8 mouse cellular contexts compared by ENCODE assay signal in the genomic region with DNA sequence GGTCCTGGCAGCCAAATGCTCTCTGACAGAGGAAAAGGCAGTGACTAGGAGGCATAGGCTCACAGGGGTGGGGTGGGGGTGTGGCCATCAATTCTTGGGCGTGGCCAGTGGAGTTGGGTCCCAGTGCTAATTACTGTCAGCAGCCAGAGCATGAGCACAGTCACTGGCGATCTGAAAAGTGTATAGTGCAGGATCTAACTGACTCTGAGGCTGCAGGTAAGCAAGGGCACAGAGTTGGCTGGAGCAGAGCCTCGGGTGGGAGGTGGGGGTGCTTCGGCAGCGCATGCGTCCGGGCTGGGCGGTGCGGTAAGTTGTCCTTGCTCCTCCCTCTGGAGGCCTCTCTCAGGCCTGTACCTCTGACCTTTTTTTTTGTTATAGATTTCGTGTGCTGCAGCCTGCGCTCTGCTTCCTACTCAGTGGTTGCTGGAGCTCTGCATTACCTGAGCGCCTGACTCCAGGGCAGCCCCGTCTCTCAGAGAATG. TPM values are rescaled to one million over a fixed set of nuclear protein-coding genes. Genes with fewer than 3 reads are reported as not detected.
DNase-seq lines count a peak whose midpoint lies in the region; ATAC-seq and TF ChIP-seq lines count a peak whose summit lies in the region.

Cd59b (plus strand) TSS at position 146 of the 482 bp plus-strand sequence.

- 9% methylated on average over 13 of the region's 13 CpGs for WGBS in heart, adult 2 months
- 11% methylated on average over 13 of the region's 13 CpGs for WGBS in kidney, adult 2 months
- 9% methylated on average over 13 of the region's 13 CpGs for WGBS in lung, postnatal 0 days

- no peak within 1 kb of the TSS; the same call in 1 of the 2 replicates for H3K4me3 ChIP-seq in heart, adult 2 months
- H3K4me3 ChIP-seq in kidney, adult 2 months (ENCODE audit: insufficient read depth, low read depth, low read length), result peak within 1 kb of the TSS; percentile 49
- H3K4me3 ChIP-seq in lung, postnatal 0 days (ENCODE audit: low read depth, low read length), result peak within 1 kb of the TSS; percentile 27

- TF ChIP-seq EP300 in heart, adult 2 months (IDR thresholded peaks at IDR 0.05; ENCODE audit: insufficient read depth, low read depth, low read length), result no peak
- no peak for TF ChIP-seq EP300 in lung, postnatal 0 days (IDR thresholded peaks at IDR 0.05)

- no peak within 1 kb of the TSS for H3K27ac ChIP-seq in heart, adult 2 months
- H3K27ac ChIP-seq in kidney, adult 2 months (ENCODE audit: insufficient read depth, low read depth, low read length), result peak within 1 kb of the TSS; percentile 29; the same call in 1 of the 2 replicates
- H3K27ac ChIP-seq in lung, postnatal 0 days (ENCODE audit: low read length), result no peak within 1 kb of the TSS

- H3K36me3 ChIP-seq in heart, adult 2 months (ENCODE audit: control insufficient read depth, insufficient read depth, low read length), result no peaks in the 10 kb centered on the region
- H3K36me3 ChIP-seq in kidney, adult 2 months (ENCODE audit: control insufficient read depth, insufficient read depth, low read length), result no peaks in the 10 kb centered on the region
- H3K36me3 ChIP-seq in lung, postnatal 0 days (ENCODE audit: insufficient read depth, low read length), result no peaks in the 10 kb centered on the region

- no peak for TF ChIP-seq POLR2A in heart, adult 2 months (IDR thresholded peaks at IDR 0.05; ENCODE audit: insufficient read depth, low read depth, low read length)
- no peak for TF ChIP-seq POLR2A in kidney, adult 2 months (IDR thresholded peaks at IDR 0.05; ENCODE audit: low read depth, low read length)

- H3K27me3 ChIP-seq in heart, adult 2 months (ENCODE audit: control insufficient read depth, insufficient read depth, low read length), result no peaks in the 10 kb centered on the region
- no peaks in the 10 kb centered on the region for H3K27me3 ChIP-seq in kidney, adult 2 months (replicated peaks; ENCODE audit: control insufficient read depth, insufficient read depth, low read length)
- H3K27me3 ChIP-seq in lung, postnatal 0 days (replicated peaks; ENCODE audit: insufficient read depth, low read length), result no peaks in the 10 kb centered on the region

- H3K79me2 ChIP-seq in heart, adult 2 months (replicated peaks; ENCODE audit: control insufficient read depth, insufficient read depth, low read length), result no peaks in the 10 kb centered on the region

- intact Hi-C loops in left cerebral cortex, postnatal 4 days (cut with DNase I), result loop anchor here (2.0 kb wide), 1 partner anchor 25 kb away; the partner anchor contains the start of gene Cd59a
- intact Hi-C loops in heart, adult 2 months (cut with DNase I), result no loop called here

- peak; percentile 91 for ATAC-seq in lung, postnatal 0 days

- H3K9ac ChIP-seq in heart, adult 2 months (ENCODE audit: low read depth, low read length), result peak within 1 kb of the TSS; percentile 36; the same call in 1 of the 2 replicates
- no peak within 1 kb of the TSS for H3K9ac ChIP-seq in lung, postnatal 0 days (replicated peaks; ENCODE audit: low read depth)

- no peaks in the 10 kb centered on the region for H3K9me3 ChIP-seq in lung, postnatal 0 days (ENCODE audit: low read length)

- peak; percentile 27 for DNase-seq in left cerebral cortex, postnatal 4 days
- DNase-seq in left cerebral cortex, adult 9 months (ENCODE audit: low spot score in 2 of 2), result no peak
- peak; percentile 32 for DNase-seq in embryo, embryonic 11.5 days (ENCODE audit: low read depth, low spot score)
- peak; percentile 57 to 62 for DNase-seq in heart, adult 2 months
- peak; percentile 73 for DNase-seq in kidney, adult 2 months
- peak; percentile 65 for DNase-seq in lung, postnatal 0 days (ENCODE audit: low spot score)
- DNase-seq in ovary, postnatal 36 days (ENCODE audit: low spot score), result peak; percentile 59
- no peak for DNase-seq in layer of hippocampus, postnatal 14 days (ENCODE audit: low spot score in 2 of 2)

- H3K4me2 ChIP-seq in lung, postnatal 0 days (replicated peaks; ENCODE audit: low read depth, low read length), result peak within 1 kb of the TSS; percentile 48

- H3K4me1 ChIP-seq in heart, adult 2 months (ENCODE audit: control insufficient read depth, insufficient read depth, low read length), result peaks cover 1% of the 10 kb centered on the region; the same call in 1 of the 2 replicates
- no peaks in the 10 kb centered on the region for H3K4me1 ChIP-seq in kidney, adult 2 months (ENCODE audit: control insufficient read depth, insufficient read depth, low read length)
- no peaks in the 10 kb centered on the region for H3K4me1 ChIP-seq in lung, postnatal 0 days (ENCODE audit: insufficient read depth, low read depth, low read length)

- no peak for TF ChIP-seq CTCF in heart, adult 2 months (IDR thresholded peaks at IDR 0.05)
- no peak for TF ChIP-seq CTCF in kidney, adult 2 months (conservative IDR thresholded peaks at IDR 0.05; ENCODE audit: insufficient read depth, insufficient read length, low read depth, low read length)
- no peak for TF ChIP-seq CTCF in lung, postnatal 0 days (IDR thresholded peaks at IDR 0.05)

RNA-seq across cellular contexts. Expression of gene Cd59b, which starts in this region (rescaled TPM):
- under 1 TPM in 1 of 2 experiments, not detected in 1; 0.94 TPM for total RNA-seq in left cerebral cortex, postnatal 4 days (2021)
- total RNA-seq in heart, adult 2 months (2021), result 1 to 10 TPM; 3.1 to 3.3 TPM
- 6.9 and 19.4 TPM in 2 replicates for polyA plus RNA-seq in heart, adult 2 months (2012; rRNA removed)
- 18.5 and 25.0 TPM in 2 replicates for polyA plus RNA-seq in kidney, adult 2 months (2012; rRNA removed)
- 3.7 and 4.2 TPM in 2 replicates for polyA plus RNA-seq in lung, postnatal 0 days (2015; fragmentation: Nextera tagmentation; extraction: Ambion mirVana)
- total RNA-seq in layer of hippocampus, postnatal 14 days (2021), result under 1 TPM; 0.88 to 0.99 TPM

Comparison
In these comparisons a context has a peak if more than half of its experiments do, and no peak if none do; other contexts are left out.
1. Peak in DNase-seq in left cerebral cortex, postnatal 4 days; RNA of the gene not detected or under 1 TPM.
2. DNase-seq: peak in embryo, embryonic 11.5 days (single experiment), heart, adult 2 months (2 of 2), kidney, adult 2 months (single experiment), lung, postnatal 0 days (single experiment) and ovary, postnatal 36 days (single experiment); none in left cerebral cortex, adult 9 months (0 of 2) and layer of hippocampus, postnatal 14 days (0 of 2).